Mouse (Mus musculus) cerebellum, adult 11-12 months (tissue): ENCODE results near the gene Olfr1053.
"Not testable (repeated sequence)": the region's sequence is repeated elsewhere in the genome, so short reads cannot be mapped to it uniquely, and the experiment has no call there.

ENCODE experiments used
- DNase-seq: peaks from one replicate; pipeline ENCODE4 v3.0.0; 2022

Olfr1053 gene

DNA sequence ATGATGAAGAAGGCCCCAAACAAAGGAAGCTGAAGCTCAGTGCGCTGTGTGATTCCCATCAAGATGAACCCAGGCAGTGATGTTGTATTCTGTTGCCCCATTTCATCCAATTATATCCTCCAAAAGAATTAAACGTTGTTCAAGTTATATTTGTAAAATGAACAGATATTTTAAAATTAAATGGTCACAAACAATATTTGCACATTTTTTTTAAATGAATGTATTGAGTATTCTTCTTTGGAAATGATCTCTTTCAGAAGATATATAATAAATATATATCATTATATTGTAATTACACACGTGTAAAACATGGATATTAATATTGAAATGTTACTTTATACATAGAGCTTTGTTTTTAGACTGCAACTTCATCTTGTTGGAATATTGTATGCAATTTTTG, at the start of gene Olfr1053:
Gene Olfr1053, minus strand, starts transcription at position 101 of the 400 bp plus-strand sequence.
- no peak for DNase-seq

DNA sequence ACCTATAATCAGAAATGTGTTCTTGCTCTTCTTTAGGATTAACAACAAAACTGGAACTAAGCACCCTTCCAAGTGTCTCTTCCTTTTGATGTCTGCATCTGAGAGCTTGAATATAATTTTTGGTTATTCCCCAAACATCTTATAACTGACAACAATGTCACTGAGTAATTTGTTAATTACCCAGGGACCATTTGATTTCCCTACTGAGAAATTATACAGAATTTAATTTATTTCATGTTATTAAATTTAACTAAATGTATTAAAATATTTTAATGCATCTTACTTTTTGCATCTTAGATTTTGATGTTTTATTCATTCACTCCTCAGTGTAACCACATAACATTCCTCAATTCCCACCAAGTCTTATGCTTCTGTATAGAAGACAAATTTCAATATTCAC, 47.3 kb upstream of the Olfr1053 start, which contains the start of gene Olfr1056:
Gene Olfr1056, minus strand, starts transcription at position 101 of the 400 bp plus-strand sequence.
- no peak for DNase-seq

DNA sequence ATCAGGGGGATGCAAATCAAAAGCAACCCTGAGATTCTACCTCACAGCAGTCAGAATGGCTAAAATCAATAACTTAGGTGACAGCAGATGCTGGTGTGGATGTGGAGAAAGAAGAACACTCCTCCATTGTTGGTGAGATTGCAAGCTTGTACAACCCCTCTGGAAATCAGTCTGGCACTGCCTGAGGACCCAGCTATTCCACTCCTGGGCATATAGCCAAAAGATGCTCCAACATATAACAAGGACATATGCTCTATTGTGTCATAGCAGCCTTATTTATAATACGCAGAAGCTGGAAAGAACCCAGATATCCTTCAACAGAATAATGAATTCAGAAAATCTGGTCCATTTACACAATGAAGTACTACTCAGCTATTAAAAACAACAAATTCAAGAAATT, 36.7 kb upstream of the Olfr1053 start:
- DNase-seq: not testable (repeated sequence)

DNA sequence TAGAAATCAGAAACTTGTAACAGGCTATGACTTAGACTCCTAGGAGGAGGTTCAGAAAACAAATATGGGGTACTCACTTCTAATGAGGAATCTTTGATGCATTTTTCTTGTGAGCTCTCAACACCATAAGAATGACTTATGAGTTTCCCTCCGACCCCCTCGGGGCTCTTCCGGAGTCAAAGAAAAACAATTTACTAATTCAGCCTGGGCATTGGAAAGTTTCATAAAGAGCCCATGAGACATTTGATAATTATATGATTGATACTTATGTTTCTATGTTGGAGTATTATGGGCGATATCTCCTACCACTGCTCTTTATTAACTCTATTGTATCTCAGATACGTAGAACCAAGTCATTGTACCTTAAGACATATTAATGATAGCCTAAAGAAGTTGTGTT, 35.1 kb upstream of the Olfr1053 start, which contains the start of gene Olfr1055:
Gene Olfr1055, minus strand, starts transcription at position 101 of the 400 bp plus-strand sequence.
- DNase-seq: no peak

DNA sequence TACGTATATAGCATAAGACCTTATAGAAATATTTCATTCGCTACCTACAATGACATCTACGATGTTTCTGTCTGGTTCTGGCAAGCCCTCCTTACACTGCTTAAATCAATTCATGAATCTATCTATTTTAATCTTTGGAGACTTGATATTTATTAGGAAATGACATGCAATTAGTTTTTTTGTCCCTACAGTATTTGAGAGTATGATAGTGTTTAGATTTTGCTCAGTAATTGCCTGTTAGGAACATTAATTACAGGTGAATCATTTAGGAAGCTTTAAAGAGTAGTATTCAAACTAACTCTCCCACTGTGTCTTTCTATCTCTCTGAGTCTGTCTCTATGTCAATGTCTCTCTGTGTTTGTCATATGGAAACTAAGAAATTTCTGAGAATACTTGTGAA, 20.2 kb upstream of the Olfr1053 start, which contains the start of gene Olfr1054:
Gene Olfr1054, minus strand, starts transcription at position 101 of the 400 bp plus-strand sequence.
- no peak for DNase-seq

DNA sequence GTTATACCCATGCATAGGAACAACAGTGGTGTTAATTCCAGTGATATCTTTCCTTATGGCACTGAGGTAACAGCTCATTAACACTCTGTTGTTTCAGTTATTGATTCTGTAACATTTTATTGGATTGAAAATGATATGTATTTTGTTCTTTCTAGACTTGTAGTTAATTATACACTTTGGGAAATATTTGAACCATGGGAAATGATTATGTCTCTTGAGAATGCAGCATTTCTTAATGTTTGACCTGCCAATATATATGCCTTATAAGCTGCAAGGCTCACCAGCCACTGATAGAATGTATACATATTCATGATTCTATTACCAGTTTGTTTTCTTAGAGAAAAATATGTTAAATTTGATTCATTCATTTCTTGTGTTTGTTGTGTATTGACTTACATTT, 22.9 kb downstream of the Olfr1053 start, which contains the start of gene Olfr1052:
Gene Olfr1052, plus strand, starts transcription at position 301 of the 400 bp plus-strand sequence.
- no peak for DNase-seq

DNA sequence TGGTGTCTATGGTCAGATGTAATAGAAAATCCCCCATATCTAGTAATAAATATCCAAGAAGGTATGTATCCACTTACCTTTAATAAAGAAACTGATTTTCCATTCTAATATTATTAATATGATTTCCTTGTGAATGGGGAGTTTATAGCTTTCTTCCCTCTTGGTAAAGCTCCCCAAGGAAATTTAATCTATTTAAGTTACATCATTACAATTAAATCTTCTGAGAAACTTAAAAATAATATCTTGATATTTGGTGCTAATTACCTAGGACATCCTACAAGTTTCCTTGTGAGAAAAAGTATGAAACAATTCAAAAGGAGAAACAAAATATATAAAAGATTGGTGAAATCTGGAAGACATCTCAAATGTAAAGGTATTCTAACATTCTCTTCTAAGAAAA, 36.1 kb downstream of the Olfr1053 start, which contains the start of gene Olfr1051:
Gene Olfr1051, minus strand, starts transcription at position 101 of the 400 bp plus-strand sequence.
- DNase-seq: not testable (repeated sequence)
